Mouse (Mus musculus): ENCODE data around the gene Mrps7. TPM values are rescaled to one million over a fixed set of nuclear protein-coding genes. Genes with fewer than 3 reads are reported as not detected.

Mrps7 gene
- polyA plus RNA-seq, 1 experiment from 2014 or later = 95.6 TPM

GRCm38 (mm10) chr11:115614346-115615107 is 10.8 kb downstream of the Mrps7 start:
- 83% methylated on average over 10 of the region's 10 CpGs for WGBS
- Histone ChIP-seq H3K27ac (ENCODE audit: low read depth) (no peak overlapping the region), H3K4me2 (no peak overlapping the region), H3K27me3 (ENCODE audit: insufficient read depth, low read length) (no peaks in the 10 kb centered on the region), H3K4me3 (ENCODE audit: low read depth, low read length) (no peak overlapping the region), H3K9ac (no peak overlapping the region), H3K4me1 (ENCODE audit: insufficient read depth) (peaks cover 8% of the 10 kb centered on the region), H3K36me3 (ENCODE audit: insufficient read depth) (peaks cover 10% of the 10 kb centered on the region; the same call in 1 of the 2 replicates), H3K9me3 (ENCODE audit: low read depth, low read length) (no peaks in the 10 kb centered on the region)
- DNase-seq (no peak), ATAC-seq (ENCODE audit: insufficient read depth) (no peak)
- TF ChIP-seq CTCF (IDR thresholded peaks at IDR 0.05; ENCODE audit: low read depth) = no peak

- no peak for TF ChIP-seq CTCF (IDR thresholded peaks at IDR 0.05; ENCODE audit: low read depth)
- Histone ChIP-seq H3K9ac (no peak overlapping the region), H3K4me3 (ENCODE audit: low read depth, low read length) (no peak overlapping the region), H3K27me3 (ENCODE audit: insufficient read depth, low read length) (no peaks in the 10 kb centered on the region), H3K36me3 (ENCODE audit: insufficient read depth) (peaks cover 16% of the 10 kb centered on the region), H3K4me1 (ENCODE audit: insufficient read depth) (peaks cover 8% of the 10 kb centered on the region), H3K9me3 (ENCODE audit: low read depth, low read length) (no peaks in the 10 kb centered on the region), H3K27ac (ENCODE audit: low read depth) (peak overlapping the region; percentile 24; the same call in 1 of the 2 replicates), H3K4me2 (no peak overlapping the region)
- 74% methylated on average over 15 of the region's 15 CpGs for WGBS
- ATAC-seq (ENCODE audit: insufficient read depth) = no peak
- DNase-seq = no peak
These were observed 11.5 kb downstream of the Mrps7 start for GRCm38 (mm10) chr11:115615108-115615825.

- Histone ChIP-seq H3K4me2 (no peak overlapping the region), H3K27me3 (ENCODE audit: insufficient read depth, low read length) (no peaks in the 10 kb centered on the region), H3K4me3 (ENCODE audit: low read depth, low read length) (no peak overlapping the region), H3K27ac (ENCODE audit: low read depth) (no peak overlapping the region), H3K9me3 (ENCODE audit: low read depth, low read length) (no peaks in the 10 kb centered on the region), H3K36me3 (ENCODE audit: insufficient read depth) (peaks cover 22% of the 10 kb centered on the region), H3K9ac (no peak overlapping the region), H3K4me1 (ENCODE audit: insufficient read depth) (peaks cover 8% of the 10 kb centered on the region)
- WGBS = 85% methylated on average over 6 of the region's 6 CpGs
- no peak for ATAC-seq (ENCODE audit: insufficient read depth)
- DNase-seq = no peak
- TF ChIP-seq CTCF (IDR thresholded peaks at IDR 0.05; ENCODE audit: low read depth) = no peak
These were observed 12.2 kb downstream of the Mrps7 start for GRCm38 (mm10) chr11:115615875-115616274.

GRCm38 (mm10) chr11:115616371-115616770 is 12.6 kb downstream of the Mrps7 start:
- no peak overlapping the region for H3K27ac ChIP-seq (ENCODE audit: low read depth)
- H3K36me3 ChIP-seq (ENCODE audit: insufficient read depth) = peaks cover 23% of the 10 kb centered on the region
- H3K4me2 ChIP-seq = no peak overlapping the region
- TF ChIP-seq CTCF (IDR thresholded peaks at IDR 0.05; ENCODE audit: low read depth) = no peak
- no peaks in the 10 kb centered on the region for H3K9me3 ChIP-seq (ENCODE audit: low read depth, low read length)
- no peak for DNase-seq
- no peaks in the 10 kb centered on the region for H3K27me3 ChIP-seq (ENCODE audit: insufficient read depth, low read length)
- H3K4me1 ChIP-seq (ENCODE audit: insufficient read depth) = peaks cover 8% of the 10 kb centered on the region
- no peak overlapping the region for H3K4me3 ChIP-seq (ENCODE audit: low read depth, low read length)
- 87% methylated on average over 7 of the region's 7 CpGs for WGBS
- ATAC-seq (ENCODE audit: insufficient read depth) = no peak
- H3K9ac ChIP-seq = no peak overlapping the region

GRCm38 (mm10) chr11:115616893-115617292 is 13.2 kb downstream of the Mrps7 start:
- Histone ChIP-seq H3K4me1 (ENCODE audit: insufficient read depth) (peaks cover 6% of the 10 kb centered on the region), H3K4me3 (ENCODE audit: low read depth, low read length) (no peak overlapping the region), H3K27me3 (ENCODE audit: insufficient read depth, low read length) (no peaks in the 10 kb centered on the region), H3K9ac (no peak overlapping the region; the same call in 1 of the 2 replicates), H3K9me3 (ENCODE audit: low read depth, low read length) (no peaks in the 10 kb centered on the region), H3K36me3 (ENCODE audit: insufficient read depth) (peaks cover 26% of the 10 kb centered on the region), H3K27ac (ENCODE audit: low read depth) (no peak overlapping the region), H3K4me2 (no peak overlapping the region)
- no peak for TF ChIP-seq CTCF (IDR thresholded peaks at IDR 0.05; ENCODE audit: low read depth)
- no peak for ATAC-seq (ENCODE audit: insufficient read depth)
- WGBS = 79% methylated on average over 6 of the region's 6 CpGs
- DNase-seq = no peak

- Histone ChIP-seq H3K36me3 (ENCODE audit: insufficient read depth) (peaks cover 35% of the 10 kb centered on the region), H3K4me2 (no peak overlapping the region), H3K4me1 (ENCODE audit: insufficient read depth) (peaks cover 2% of the 10 kb centered on the region; the same call in 1 of the 2 replicates), H3K27me3 (ENCODE audit: insufficient read depth, low read length) (no peaks in the 10 kb centered on the region), H3K9me3 (ENCODE audit: low read depth, low read length) (no peaks in the 10 kb centered on the region), H3K4me3 (ENCODE audit: low read depth, low read length) (no peak overlapping the region), H3K9ac (no peak overlapping the region), H3K27ac (ENCODE audit: low read depth) (no peak overlapping the region)
- DNase-seq = no peak
- TF ChIP-seq CTCF (IDR thresholded peaks at IDR 0.05; ENCODE audit: low read depth) = no peak
- no peak for ATAC-seq (ENCODE audit: insufficient read depth)
- 78% methylated on average over 2 of the region's 2 CpGs for WGBS
These were observed 14.3 kb downstream of the Mrps7 start for GRCm38 (mm10) chr11:115618001-115618400.

Data from lung, embryonic 14.5 days (tissue).